Mouse (Mus musculus) erythroblast, embryonic 14.5 days (primary cell): ENCODE results near the gene Cemip. TPM values are rescaled to one million over a fixed set of nuclear protein-coding genes. Genes with fewer than 3 reads are reported as not detected.

Experiments used
- H3K27me3 ChIP-seq: 2 replicates; pipeline ENCODE4 v1.6.1; 2012; ENCODE audit warnings: inconsistent platforms; ENCODE audit not compliant: control insufficient read depth
- H3K36me3 ChIP-seq: 2 replicates; pipeline ENCODE4 v1.6.1; 2012; ENCODE audit warnings: mild to moderate bottlenecking, inconsistent platforms; ENCODE audit not compliant: control insufficient read depth
- H3K4me1 ChIP-seq: 2 replicates; pipeline ENCODE4 v1.6.1; 2012; ENCODE audit warnings: inconsistent platforms; ENCODE audit not compliant: control insufficient read depth
- H3K4me3 ChIP-seq: replicated peaks from 2 replicates; pipeline ENCODE3; 2012; ENCODE audit warnings: moderate library complexity, mild to moderate bottlenecking, inconsistent platforms
- H3K9me3 ChIP-seq: 2 replicates; pipeline ENCODE4 v1.6.1; 2012; ENCODE audit warnings: low read length, inconsistent platforms, mixed read lengths; ENCODE audit not compliant: control insufficient read depth
- GATA1 ChIP-seq: IDR thresholded peaks from 2 replicates; pipeline ENCODE4 v1.6.1; 2012; ENCODE audit warnings: low read length, inconsistent platforms, mixed read lengths
- TAL1 ChIP-seq: IDR thresholded peaks from 3 replicates; pipeline ENCODE4 v1.6.1; 2012; ENCODE audit warnings: low read length, inconsistent platforms, mixed read lengths
- polyA plus RNA-seq: library from polyadenylated mRNA; stranded (reverse); fragments of >175 nt; gene quantifications from 2 replicates; pipeline ENCODE4 v1.2.3, GENCODE M21; 2012

Gene Cemip
- polyA plus RNA-seq, 1 experiment, result 0.01 TPM

GRCm38 (mm10) chr7:83921637-83922036 is 164.7 kb downstream of the Cemip start:
- no peaks in the 10 kb centered on the region for H3K36me3 ChIP-seq
- TF ChIP-seq TAL1, result no peak
- no peak for TF ChIP-seq GATA1
- no peak overlapping the region for H3K4me3 ChIP-seq
- no peaks in the 10 kb centered on the region; the same call in 1 of the 2 replicates for H3K27me3 ChIP-seq
- H3K9me3 ChIP-seq, result no peaks in the 10 kb centered on the region
- no peaks in the 10 kb centered on the region for H3K4me1 ChIP-seq

DNA sequence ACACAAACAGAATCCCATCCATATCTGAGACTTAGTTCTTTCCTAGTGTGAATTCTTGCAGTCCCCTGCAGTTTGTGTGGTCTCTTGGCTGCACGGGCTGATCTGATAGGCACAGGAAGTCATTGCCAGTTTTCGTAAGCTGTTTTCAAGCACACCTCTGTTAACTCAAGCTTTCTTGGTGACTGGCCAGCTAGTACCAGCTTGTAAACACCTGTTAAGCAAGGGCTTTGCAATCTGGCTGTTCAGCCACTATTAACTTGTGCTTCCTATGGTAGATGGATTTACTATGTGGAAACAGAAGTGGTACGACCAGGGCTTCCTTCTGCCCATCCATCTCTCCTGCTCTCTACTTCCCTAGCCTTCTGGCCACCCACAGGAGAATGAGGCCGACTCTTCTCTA is 166.1 kb downstream of the Cemip start:
- no peak for TF ChIP-seq GATA1
- TF ChIP-seq TAL1, result no peak
- no peaks in the 10 kb centered on the region for H3K4me1 ChIP-seq

DNA sequence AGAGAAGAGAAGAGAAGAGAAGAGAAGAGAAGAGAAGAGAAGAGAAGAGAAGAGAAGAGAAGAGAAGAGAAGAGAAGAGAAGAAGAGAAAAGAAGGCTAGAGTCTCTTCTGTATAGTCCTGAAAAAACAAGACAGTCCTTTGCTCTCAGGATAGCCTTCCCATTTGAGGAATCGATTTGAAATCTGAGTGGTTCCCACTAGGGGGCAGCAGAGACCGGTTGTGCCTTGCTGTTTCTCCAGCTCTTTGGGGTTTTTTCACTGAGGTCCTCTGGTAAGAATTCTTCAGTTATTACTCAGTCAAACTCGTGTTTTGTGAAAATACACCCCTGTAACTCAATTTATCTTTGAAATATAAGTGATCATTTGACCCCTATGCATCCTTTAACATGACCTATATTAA is 171.7 kb downstream of the Cemip start:
- H3K9me3 ChIP-seq, result no peaks in the 10 kb centered on the region
- no peaks in the 10 kb centered on the region for H3K4me1 ChIP-seq
- no peaks in the 10 kb centered on the region for H3K36me3 ChIP-seq
- H3K4me3 ChIP-seq, result no peak overlapping the region
- TF ChIP-seq TAL1 (no peak), GATA1 (no peak)
- no peaks in the 10 kb centered on the region for H3K27me3 ChIP-seq

More for the DNA sequence above, 166.1 kb downstream of the Cemip start:
- no peaks in the 10 kb centered on the region for H3K9me3 ChIP-seq
- no peaks in the 10 kb centered on the region; the same call in 1 of the 2 replicates for H3K27me3 ChIP-seq
- no peaks in the 10 kb centered on the region for H3K36me3 ChIP-seq
- no peak overlapping the region for H3K4me3 ChIP-seq

- TF ChIP-seq TAL1, result no peak
- TF ChIP-seq GATA1, result no peak
Observed at GRCm38 (mm10) chr7:83913995-83914394, 172.3 kb downstream of the Cemip start.

DNA sequence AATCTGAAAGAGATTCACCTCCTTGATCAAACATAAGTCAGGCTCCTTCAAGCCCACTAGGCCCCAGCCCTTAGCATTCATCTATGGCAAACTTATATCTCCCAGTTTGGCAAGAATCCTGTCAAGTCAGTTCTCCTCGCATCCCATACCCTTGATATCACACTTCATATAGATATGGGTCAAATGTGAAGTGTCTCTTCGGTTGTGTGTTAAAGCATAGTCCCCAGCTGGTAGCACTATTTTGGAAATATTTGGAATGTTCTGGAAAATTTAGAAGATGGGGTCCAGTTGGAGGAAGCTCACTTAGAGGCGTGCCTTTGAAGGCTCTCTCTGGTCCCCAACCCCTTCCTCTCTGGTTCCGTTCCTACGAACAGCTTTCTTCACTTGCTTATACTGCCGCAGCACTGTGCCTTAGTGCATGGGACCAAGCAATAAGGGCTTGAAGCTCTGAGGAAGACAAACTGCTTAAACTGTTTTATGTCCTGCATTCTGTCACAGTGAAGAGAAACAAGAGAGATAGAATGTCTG is 172.8 kb downstream of the Cemip start:
- H3K4me1 ChIP-seq, result no peaks in the 10 kb centered on the region
- no peak overlapping the region for H3K4me3 ChIP-seq
- no peak for TF ChIP-seq TAL1
- TF ChIP-seq GATA1, result no peak
- H3K27me3 ChIP-seq, result no peaks in the 10 kb centered on the region
- H3K36me3 ChIP-seq, result no peaks in the 10 kb centered on the region
- no peaks in the 10 kb centered on the region for H3K9me3 ChIP-seq

More at GRCm38 (mm10) chr7:83913995-83914394, 172.3 kb downstream of the Cemip start:
- H3K4me1 ChIP-seq, result no peaks in the 10 kb centered on the region
- no peaks in the 10 kb centered on the region for H3K36me3 ChIP-seq
- no peaks in the 10 kb centered on the region for H3K9me3 ChIP-seq
- H3K4me3 ChIP-seq, result no peak overlapping the region
- no peaks in the 10 kb centered on the region for H3K27me3 ChIP-seq

GRCm38 (mm10) chr7:83911909-83912308 is 174.4 kb downstream of the Cemip start:
- Histone ChIP-seq H3K4me3 (no peak overlapping the region), H3K4me1 (no peaks in the 10 kb centered on the region), H3K27me3 (no peaks in the 10 kb centered on the region), H3K36me3 (no peaks in the 10 kb centered on the region), H3K9me3 (no peaks in the 10 kb centered on the region)
- TF ChIP-seq GATA1 (no peak), TAL1 (no peak)

GRCm38 (mm10) chr7:83904831-83905230 is 181.5 kb downstream of the Cemip start:
- TF ChIP-seq TAL1 (no peak), GATA1 (no peak)
- Histone ChIP-seq H3K4me3 (no peak overlapping the region), H3K36me3 (peaks cover 15% of the 10 kb centered on the region), H3K9me3 (no peaks in the 10 kb centered on the region), H3K4me1 (no peaks in the 10 kb centered on the region), H3K27me3 (no peaks in the 10 kb centered on the region)

GRCm38 (mm10) chr7:83902296-83903145 is 183.8 kb downstream of the Cemip start:
- Histone ChIP-seq H3K36me3 (peaks cover 38% of the 10 kb centered on the region), H3K27me3 (no peaks in the 10 kb centered on the region), H3K4me1 (peaks cover 16% of the 10 kb centered on the region), H3K4me3 (no peak overlapping the region), H3K9me3 (no peaks in the 10 kb centered on the region)
- TF ChIP-seq GATA1 (no peak), TAL1 (no peak)

DNA sequence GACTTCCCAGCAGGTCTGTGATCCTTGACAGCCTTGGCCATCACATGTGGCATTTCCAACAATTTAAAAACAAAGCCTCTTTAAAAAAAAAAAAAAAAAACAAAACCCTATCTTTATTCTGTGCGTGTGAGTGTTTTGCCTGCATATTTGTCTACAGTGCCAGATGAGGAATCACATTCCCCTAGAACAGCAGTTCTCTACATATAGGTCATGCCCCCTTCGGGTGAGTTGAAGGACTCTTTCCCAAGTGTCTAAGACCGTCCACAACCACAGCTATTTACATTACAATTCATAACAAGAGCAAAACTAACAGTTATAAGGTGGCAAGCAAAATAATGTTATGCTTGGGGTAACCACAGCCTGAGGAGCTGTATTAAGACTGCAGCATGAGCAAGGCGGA is 184.9 kb downstream of the Cemip start:
- Histone ChIP-seq H3K27me3 (no peaks in the 10 kb centered on the region), H3K4me1 (peaks cover 20% of the 10 kb centered on the region), H3K36me3 (peaks cover 46% of the 10 kb centered on the region), H3K4me3 (no peak overlapping the region), H3K9me3 (no peaks in the 10 kb centered on the region)
- TF ChIP-seq TAL1 (no peak), GATA1 (no peak)
